Mouse (Mus musculus): ENCODE measurements around the gene Trmt1l. TPM values are rescaled to one million over a fixed set of nuclear protein-coding genes. Genes with fewer than 3 reads are reported as not detected.
A peak's percentile ranks its signal among the peaks of the same experiment; 100 is the strongest.

The Trmt1l gene
- total RNA-seq, 1 experiment from 2014 or later = 34.5 TPM

- DNase-seq = no peak
Observed at GRCm38 (mm10) chr1:151494711-151495110, 66.4 kb downstream of the Trmt1l start.

- DNase-seq = no peak
Observed at GRCm38 (mm10) chr1:151495635-151496285, 67.4 kb downstream of the Trmt1l start.

GRCm38 (mm10) chr1:151497028-151497427 lies 68.7 kb downstream of the Trmt1l start:
- DNase-seq = peak; percentile 50

GRCm38 (mm10) chr1:151497942-151498341 lies 69.6 kb downstream of the Trmt1l start:
- DNase-seq = no peak

- DNase-seq = no peak
Observed at GRCm38 (mm10) chr1:151498381-151498780, 70.0 kb downstream of the Trmt1l start.

GRCm38 (mm10) chr1:151499815-151500501 lies 71.6 kb downstream of the Trmt1l start:
- peak; percentile 64 for DNase-seq

- peak; percentile 95 for DNase-seq
Observed at GRCm38 (mm10) chr1:151500531-151501361, 72.4 kb downstream of the Trmt1l start, which contains the start of gene Rnf2. TSS of gene Rnf2 (minus strand) at chr1:151500955.

Small RNA genes within 50 kb of the gene (microRNA-seq; reads per million reads assigned to microRNA genes)
- gene Mir7682 = 0 to 0.34 reads per million in 2 experiments

Other genes with a start within 250 kb of the Trmt1l start
- gene Gm47985, start 246.0 kb upstream of the Trmt1l start, total RNA-seq (2021) = not detected in 2 replicates
- gene Gm8947, start 236.2 kb upstream of the Trmt1l start, total RNA-seq (2021) = not detected in 2 replicates
- gene Gm47995, start 230.1 kb upstream of the Trmt1l start, total RNA-seq (2021) = not detected in 2 replicates
- gene 3110040M04Rik, start 224.4 kb upstream of the Trmt1l start, total RNA-seq (2021) = not detected in 2 replicates
- not detected in 2 replicates for gene Gm47996, start 218.4 kb upstream of the Trmt1l start, total RNA-seq (2021)
- 169 and 213 TPM in 2 replicates for gene Ivns1abp, start 84.1 kb upstream of the Trmt1l start, total RNA-seq (2021)
- 22.4 and 29.5 TPM in 2 replicates for gene Swt1, start 87 bp upstream of the Trmt1l start, total RNA-seq (2021)
- gene Rnf2, start 72.4 kb downstream of the Trmt1l start, total RNA-seq (2021) = 57.3 and 59.0 TPM in 2 replicates
- gene Fam129a, start 142.6 kb downstream of the Trmt1l start, total RNA-seq (2021) = 85.1 and 93.9 TPM in 2 replicates

Measured in adrenal gland, postnatal 25 days (tissue).